Mouse (Mus musculus) R1 (cell line): Measurements from ENCODE around the gene Ppp2r1b.

Experiments
- DNase-seq: peaks from one replicate; pipeline ENCODE4 v3.0.0-alpha.2; 2018; ENCODE audit warnings: low read depth, low spot score

The Ppp2r1b gene

DNA sequence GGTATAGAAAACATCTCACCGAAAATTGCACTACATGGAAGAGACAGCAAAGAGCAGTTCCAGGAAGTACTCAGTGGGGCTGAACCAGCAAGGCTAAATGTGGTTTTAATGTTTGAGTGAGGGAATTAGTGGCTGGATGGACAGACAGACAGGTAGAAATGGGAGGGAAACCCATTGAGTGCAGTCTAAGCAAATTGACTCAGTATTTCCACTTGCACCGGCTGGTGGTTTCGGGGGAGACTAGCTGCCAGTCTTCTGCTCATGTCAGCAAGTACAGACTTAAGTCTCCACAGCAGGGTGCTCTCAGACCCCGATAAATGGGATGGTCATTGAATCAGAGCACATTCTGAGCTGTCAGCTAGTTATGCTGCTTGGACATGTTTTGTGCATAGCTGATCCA lies 9.0 kb upstream of the Ppp2r1b start:
- no peak for DNase-seq

DNA sequence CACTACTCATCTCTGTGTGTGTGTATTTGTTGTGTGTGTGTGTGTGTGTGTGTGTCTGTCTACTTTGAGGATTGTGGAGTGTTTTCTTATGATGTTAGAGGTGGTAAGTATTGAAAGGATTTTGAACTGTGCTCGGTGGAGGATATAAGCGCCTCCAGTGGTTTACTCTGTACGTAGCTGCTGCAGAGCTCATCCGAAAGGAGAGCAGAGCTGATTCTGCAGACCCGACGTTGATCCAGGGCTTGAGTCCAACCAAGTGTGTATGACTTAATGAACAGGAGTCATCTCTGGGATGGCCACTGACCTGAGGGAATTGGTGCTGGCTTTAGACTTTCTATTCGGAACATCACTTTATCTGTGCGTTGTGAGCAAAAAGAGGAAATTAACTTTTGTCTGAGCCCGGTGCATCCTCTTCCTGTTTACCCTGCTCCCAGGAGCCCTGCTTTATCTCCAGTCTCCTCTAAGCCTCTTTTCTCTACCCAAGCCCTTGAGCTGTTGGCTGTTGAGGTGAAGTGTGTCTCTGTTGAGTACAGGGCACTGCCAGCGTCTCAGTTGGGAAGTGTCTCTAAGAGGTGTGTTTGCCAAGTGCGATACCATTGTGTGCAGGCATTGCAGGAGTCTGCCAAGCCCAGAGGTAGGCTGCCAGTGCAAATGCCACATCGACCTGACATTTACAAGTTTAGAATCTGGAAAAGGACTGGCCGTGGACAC lies 3.9 kb upstream of the Ppp2r1b start:
- no peak for DNase-seq

DNA sequence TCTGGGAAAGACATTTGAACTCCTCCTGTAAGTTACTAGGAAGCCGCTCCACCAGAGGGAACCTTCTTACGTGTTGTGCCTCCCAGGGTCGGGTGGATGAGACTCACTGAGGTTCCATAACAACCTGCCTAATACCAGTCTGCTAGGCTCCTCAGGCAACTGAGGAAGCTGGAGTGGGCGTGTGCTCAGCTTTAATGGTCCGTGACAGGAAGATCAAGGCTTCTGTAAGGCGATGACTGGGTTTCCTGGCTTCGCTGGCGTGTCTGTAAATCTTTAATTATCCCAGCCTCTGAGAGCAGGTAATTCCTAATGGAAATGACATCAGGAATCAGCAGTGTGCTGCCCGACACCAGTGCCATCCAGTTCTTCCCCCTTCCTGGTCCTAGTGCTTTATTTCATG lies 446 bp downstream of the Ppp2r1b start:
- no peak for DNase-seq

DNA sequence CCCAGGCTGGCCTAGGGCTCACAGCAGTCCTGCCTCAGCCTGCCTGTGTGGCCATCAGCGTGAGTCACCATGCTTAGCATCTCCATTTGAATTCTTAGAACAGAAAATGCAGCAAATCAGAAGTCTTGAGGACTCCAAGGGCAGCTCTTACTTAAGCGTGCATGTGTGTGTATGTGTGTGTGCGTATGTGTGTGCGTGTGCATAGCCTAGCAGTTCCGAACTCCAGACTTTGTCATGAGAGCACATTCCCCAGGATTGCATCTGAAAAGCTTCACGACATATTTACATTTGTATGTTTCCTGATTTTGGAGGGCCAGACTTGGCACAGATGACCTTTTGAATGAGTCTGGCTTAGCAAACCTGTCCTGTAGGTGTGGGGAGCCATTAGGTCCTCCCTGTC lies 2.0 kb downstream of the Ppp2r1b start:
- DNase-seq: no peak

DNA sequence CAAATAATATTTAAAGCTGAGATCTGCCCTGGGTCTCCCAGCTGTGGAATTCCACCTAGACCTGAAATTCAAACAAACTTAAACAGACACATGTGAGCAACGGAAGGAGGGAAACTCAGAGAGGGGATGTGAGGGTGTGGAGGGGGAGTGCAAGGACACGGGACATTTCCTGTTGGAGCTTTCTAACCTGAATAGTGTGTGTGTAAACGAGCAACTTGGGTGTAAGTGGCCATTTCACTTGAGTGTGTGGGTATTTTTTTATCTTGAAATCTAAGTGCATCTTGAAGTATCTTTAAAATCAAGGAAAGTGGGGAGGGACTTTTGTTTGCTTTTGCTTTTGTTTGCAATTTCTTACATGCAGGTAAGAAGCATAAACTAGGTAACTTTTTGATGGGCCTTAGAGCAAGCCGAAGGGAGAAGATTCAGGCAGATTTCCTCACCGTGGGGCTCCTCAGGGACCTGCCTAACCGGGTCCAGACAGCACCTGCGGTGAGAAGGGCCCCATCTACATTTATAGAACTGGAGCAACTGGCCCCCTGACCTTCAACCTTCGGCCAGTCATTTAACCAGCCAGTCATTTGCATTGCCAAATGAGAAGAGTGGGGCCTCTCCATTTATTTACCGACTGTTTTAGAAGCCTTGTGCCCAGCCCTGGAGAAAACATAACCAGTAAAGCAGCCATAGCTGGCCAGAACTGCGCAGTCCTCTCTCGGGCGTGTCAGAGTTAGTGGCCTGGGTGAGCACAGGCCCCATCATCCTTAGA lies 2.7 kb downstream of the Ppp2r1b start:
- no peak for DNase-seq

DNA sequence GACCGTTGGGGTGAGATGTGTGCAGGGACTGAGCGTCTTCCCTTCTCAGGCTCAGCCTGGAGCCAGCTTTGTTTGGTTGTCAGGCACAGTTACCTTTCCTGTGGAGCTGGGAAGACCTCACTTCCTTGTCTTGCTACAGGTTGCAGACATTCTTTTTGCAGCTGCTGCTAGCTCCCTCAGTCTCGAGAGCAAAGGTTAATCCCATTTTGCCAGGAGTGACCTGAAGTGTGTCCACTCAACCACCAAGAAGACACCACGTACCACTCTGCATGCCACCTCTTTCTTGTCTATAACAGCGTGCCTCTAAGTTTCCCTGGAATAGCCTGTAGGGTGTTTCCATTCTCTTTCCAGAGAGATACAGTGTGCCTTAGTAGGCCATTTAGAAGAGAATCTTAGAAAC lies 3.7 kb downstream of the Ppp2r1b start:
- no peak for DNase-seq

DNA sequence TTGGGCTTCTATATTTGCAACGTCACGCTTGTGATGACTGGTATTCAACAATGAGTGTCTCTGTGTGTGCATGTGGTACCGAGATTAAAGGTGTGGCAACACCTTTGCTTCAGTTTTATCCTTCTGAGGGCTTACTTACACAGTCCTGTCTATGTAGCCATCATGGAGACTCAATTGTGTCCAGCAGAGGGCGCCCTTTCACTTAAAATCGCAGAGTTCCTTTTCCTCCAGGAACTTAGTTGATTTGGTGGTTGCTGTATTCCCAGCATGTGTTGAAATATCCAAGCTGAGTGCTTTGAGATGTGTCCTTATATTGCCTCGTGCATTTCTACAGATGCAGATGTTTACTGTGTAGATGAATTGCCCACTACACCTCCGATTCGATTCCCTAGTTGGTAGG lies 4.1 kb downstream of the Ppp2r1b start:
- DNase-seq: peak; percentile 86

DNA sequence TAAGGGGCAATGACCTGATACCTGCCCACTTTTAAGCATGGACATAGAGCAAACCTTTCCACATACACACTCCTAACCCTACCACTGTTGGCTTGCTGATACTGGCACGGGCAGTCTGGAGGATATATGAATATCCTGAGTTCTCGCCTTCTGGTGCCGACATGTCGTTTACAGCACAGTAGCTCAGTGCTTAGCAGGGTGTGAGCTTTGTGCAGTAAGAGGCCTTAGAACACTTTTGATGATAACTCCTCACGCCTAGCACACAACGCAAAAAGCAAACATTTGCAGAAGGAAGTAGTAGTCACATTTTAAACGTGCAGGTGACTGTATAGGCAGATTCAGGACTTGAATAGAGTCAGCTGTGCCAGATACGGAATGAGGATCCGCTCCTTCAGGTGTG lies 4.7 kb downstream of the Ppp2r1b start:
- no peak for DNase-seq

DNA sequence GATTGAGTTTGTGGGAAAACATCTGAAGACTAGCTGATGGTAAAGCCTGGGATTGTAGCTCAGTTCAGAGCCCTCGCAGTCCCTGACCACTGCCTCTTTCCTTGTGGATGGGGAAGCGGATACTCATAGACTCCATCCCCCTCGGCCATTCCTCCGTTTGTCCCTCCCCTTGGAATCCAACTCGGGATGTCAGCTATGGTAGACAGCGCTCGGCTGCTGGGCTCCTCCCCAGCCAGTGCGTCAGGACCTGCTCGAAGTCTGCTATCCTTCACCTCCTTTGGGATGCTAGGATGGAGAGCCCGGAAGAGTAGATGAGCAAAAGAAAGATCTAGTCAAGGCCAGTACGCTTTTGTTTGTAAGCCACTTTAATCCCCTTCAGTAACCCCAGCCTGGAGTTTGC lies 5.2 kb downstream of the Ppp2r1b start:
- no peak for DNase-seq

DNA sequence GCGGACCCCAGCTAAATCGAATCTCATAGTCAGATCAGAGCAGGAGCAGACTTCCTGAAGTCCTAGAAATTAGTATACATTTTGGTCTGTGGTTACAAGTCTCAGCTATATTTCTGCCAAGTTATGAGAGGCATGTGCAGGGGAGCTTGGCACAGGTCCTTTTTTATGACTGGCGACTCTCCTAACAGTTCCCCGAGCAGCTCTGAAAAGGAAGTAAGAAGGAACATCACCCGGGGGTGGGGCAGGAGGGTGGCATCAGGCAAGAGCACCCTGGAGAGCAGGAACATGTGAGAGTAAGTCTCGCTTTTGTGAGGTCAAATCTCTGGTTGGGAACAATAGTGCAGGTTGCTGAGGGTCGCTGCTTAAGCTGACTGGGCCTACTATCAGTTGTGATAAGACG lies 5.6 kb downstream of the Ppp2r1b start:
- DNase-seq: no peak

DNA sequence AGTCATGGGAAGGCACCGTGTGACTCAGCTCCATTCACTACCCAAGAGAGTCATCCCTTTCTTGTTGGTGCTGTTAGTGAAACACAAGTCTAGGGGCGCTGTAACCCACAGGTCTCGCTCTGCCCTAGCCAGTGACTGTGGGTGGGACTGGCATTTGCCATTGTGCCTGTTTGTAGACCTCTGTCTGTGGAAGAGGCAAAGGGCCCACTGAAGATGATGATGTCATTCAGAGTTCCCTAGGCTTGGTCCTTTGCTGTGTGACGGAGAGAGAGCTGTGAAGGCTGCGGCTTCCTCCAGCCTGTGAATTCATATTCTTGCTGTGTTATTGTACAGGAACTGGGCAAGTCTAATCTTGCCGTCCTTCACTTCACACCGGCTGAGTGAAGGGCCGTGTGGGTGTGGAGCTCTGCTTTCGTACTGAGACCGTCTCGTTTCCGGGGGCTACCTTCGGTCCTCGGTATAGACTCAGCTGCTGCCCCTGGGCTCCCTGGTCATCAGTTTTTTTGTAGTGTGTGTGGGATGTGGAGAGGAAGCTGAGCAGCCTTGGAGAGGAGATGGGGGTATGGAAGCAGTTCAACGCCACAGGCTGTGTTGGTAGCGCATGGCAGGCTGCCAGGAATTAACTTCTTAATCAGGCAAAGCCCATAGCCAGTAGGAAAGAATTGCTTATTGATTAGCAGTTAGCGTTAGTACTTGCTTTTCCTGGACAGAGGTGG lies 7.7 kb downstream of the Ppp2r1b start:
- DNase-seq: no peak

DNA sequence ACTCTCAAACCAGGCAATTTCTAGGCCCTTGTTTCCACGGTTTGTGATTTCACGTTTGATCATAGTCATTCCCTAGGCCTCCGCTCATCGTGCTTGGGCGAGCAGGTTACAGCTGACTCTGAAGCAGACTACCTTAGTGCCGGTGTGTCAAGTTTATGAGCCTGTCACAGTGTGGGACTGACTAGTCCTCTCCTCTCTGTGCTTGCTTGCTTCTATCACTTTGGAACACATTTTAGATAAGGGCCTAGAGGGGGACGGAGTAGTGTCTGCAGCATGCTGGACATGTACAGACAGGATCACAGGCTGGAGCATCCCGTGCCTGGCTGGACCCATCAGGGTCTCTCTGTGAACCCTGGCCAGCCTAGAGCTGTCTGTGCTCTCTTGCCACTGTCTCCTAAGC lies 9.3 kb downstream of the Ppp2r1b start:
- no peak for DNase-seq

DNA sequence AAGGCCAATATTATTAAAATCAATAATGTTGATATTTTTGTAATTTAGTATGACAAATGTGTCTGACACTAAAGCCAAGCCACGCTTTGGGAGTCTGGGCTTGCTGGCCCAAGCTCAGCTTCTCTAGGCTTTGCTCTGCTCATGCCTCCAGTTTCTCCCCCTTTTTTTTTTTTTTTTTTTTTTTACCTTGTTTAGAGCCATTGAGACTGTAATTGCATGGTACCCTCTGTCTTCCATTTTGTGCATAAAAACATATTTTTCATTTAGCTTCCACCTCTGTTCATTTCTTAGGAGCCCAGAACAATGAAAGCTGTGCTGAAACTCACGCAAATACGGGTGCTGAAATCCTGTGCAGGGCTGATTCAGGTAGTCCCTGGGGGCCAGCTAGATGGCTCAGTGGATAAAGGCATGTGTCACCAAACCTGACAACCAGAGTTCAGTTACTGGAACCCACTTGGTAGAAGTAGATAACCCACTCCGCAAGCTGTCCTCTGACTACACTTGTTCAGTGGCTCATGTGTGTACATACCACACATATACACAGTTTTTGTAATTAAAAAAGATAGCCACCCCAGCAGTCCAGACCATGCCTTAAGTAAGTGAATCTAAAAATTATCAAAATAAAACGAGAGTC lies 10.1 kb downstream of the Ppp2r1b start:
- DNase-seq: no peak

DNA sequence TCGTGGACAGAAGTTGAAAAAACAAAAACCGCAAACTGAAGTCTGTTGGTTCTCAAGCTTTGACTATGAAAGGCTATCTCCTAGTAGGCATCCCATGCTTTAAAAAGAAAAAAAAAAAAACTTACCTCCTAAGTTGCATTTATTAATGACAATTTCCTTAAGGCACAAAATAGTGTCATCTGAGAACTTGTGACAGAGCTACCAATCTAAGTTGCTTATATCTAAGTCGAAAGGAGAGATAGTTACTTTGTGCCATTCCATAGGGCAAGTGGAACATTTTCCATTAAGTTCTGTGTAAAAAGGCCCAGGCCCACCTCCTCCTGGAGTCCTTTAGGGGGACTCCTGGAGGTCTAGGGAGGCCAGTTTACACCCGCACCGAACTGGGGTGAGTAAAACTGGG lies 10.7 kb downstream of the Ppp2r1b start:
- DNase-seq: no peak

DNA sequence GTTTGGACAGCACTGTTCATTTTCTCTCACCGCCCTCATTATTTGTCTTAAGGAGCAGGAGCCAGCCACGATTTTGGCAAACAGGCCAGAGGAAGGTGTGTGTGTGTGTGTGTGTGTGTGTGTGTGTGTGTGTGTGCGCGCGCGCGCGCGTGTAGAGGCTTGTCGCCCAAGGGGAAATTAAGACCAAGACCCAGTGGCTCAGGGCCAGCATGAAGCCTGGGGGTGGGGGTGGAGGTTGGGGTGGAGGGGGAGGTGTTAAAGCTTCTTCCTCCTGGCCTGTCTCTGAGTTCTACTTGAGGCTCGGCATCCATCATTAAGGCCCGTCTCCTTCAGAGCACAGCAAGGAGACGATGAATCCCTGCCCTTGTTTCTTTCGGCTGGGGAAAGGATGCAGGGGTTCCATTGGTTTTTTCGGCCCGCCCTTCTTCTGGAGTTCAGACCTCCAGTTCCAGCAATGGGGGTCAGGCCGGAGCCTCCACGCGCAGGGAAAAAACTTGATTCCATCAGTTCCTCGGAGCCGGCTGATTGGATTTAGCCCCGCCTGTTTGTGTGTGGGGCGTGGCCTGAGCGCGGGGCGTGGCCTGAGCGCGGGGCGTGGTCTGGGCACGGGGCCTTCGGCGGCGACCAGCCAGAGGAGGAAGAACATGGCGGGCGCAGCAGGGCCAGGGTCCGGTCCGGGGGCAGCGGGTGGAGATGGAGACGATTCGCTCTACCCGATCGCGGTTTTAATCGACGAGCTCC lies 11.4 kb downstream of the Ppp2r1b start:
- peak; percentile 91 for DNase-seq

DNA sequence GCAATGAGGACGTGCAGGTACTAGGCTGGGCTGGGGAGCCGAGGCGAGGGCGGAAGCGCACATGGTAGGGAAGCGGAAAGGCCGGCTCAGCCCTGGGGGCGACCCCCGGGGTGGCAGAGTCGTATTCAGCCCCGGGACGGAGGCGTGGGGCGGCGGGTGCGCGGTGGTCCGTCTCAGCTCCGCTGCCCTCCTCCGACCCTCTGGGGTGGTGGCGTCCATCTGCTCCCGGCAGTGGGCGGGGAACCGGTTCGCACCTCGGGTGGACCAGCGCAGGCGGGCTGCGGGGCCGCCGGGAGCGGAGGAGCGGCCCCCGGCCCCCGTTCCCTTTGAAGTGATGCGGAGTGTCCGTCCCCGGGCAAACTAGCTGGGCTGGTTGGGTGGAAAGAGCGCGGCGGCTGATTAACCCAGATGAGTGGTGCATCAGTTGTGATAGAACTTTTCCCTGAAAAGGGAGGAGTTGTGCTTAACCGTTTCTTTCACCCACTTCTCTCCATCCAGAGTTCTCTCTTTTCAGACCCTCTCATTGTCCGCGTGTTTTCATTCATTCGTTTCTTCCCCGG lies 12.1 kb downstream of the Ppp2r1b start:
- peak; percentile 45 for DNase-seq

DNA sequence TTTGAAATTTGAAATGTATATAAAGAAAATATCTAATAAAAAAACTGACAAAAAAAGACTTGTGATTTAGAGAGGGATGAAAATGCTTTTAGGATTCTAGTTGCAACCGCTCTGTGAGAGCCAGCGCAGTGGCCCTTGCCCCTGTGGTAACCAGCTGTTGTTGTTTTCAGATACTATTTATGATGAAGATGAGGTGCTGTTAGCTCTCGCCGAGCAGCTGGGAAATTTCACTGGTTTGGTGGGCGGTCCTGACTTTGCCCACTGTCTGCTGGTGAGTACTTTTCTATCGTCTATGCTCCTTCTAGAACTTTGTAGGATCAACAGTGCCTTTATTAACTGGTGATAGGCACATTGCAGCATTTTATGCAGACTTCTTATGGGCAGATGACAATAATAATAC lies 13.6 kb downstream of the Ppp2r1b start:
- no peak for DNase-seq

DNA sequence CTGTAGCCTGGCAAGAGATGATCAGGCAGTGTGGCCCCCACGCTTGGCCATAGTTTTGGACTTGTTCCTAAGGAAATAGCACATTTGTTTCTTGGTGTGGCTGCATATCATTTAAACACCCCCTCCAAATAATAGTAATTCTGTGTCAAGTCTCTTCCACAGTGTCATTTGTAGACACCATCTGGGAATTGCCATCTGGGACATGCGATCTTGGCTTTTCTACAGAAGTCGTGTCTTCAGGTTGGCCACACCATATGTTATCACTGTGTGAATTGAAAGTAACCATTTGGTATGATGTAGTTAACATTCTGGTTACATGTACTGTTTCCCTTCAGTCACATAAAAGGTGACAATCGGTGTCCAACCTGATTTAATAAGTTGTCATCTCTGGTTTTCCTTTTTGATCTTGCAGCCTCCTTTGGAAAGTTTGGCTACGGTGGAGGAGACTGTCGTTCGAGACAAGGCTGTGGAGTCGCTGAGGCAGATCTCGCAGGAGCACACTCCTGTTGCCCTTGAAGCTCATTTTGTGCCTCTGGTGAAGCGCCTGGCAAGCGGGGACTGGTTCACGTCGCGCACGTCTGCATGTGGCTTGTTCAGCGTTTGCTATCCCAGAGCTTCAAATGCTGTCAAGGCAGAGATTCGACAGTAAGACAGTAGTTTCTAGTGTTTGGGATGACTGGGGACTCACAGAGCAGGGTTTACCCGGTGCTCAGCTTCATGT lies 16.2 kb downstream of the Ppp2r1b start:
- DNase-seq: no peak

DNA sequence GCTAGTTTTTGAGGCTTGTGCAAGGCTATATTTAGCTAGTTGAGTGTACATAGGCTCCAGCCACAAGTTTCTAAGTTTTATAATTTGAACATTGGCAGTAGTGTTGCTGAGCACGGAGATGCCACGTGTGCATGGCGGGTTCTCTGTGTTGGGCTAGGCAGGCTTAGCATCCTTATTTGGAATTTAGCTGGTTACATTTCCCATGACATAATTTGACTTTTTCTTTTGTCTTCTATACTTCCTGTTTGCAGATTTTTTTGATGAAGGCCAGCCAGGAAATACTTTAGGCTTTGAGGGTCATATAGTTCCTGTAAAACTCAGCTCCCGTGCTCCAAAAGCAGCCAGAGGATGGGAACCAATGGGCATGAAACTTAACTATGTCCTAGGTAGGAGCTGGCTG lies 18.7 kb downstream of the Ppp2r1b start:
- DNase-seq: no peak

DNA sequence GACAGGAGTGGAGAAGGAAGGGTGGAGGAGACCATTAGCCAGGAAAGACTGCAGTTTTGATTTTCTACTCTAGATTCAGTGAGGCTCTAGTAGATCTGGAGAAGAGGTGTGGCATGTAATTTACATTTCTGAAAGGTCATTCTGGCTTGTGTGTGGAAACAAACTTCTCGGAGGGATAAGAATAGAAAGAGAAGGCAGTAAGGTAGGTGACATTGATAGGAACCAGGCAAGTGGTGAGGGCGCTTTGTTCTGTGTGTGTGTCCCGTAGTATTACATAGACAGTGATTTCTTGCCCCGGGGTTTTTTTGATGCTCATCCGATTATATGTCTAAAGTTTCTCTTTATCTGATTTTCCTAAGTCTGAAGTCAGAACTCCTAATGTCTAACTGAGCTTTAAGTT lies 19.8 kb downstream of the Ppp2r1b start:
- DNase-seq: no peak

DNA sequence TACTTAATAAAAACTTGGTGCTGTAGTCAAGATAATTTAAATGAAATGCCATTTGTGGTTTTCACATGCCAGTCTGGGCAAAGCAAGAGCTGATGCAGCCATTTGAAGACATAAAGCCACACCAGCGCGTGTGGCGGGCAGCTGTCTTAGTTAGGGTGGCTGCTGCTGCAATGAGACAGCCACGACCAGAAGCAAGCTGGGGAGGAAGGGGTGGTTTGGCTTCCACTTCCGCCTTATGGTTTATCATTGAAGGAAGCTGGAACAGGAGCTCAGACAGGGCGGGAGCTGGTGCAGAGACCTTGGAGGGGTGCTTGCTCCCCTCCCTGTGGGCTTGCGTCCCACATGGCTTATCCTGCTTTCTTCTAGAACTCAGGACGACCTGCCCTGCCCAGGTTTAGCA lies 20.7 kb downstream of the Ppp2r1b start:
- DNase-seq: no peak
